Mouse (Mus musculus) frontal cortex, postnatal 36 days (tissue): ENCODE measurements at regions not wholly inside any gene's neighbourhood (a gene's known extent, or its start where the extent isn't known, plus 50 kb on each side); places are given as distances from the start of the nearest gene placed in this dataset.
A peak's percentile ranks its signal among the peaks of the same experiment; 100 is the strongest.

Experiments used
- DNase-seq, 2 experiments: peaks; one replicate each; pipeline ENCODE4 v3.0.0; 2022; ENCODE audit warnings: low spot score in 2 of 2

DNA sequence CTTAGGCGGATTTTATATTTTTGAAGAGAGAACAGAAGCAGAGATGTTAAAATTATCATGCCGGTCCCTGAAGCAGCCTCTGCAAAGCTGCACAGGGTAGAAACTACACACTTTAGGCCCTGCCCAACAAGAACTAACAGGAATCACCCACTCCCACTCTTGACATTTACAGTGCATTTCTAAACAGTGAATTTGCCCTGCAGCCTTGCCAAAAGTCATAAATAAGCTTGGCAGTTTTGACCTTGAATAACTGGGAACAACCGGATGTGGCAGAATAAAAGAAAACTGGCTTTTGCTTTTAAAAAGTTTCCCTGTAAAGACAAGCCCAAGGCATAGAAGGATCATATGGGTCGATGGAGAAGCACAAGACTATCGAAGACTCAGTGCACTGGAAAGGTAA is 460.1 kb upstream of the Grid2 start:
- peak in 1 of 2 experiments; percentile 3 for DNase-seq
